Mouse (Mus musculus): Measurements from ENCODE around the gene Fxyd3. TPM values are rescaled to one million over a fixed set of nuclear protein-coding genes. Genes with fewer than 3 reads are reported as not detected.

The Fxyd3 gene
- polyA plus RNA-seq, 1 experiment: not detected

- TF ChIP-seq CTCF (IDR thresholded peaks at IDR 0.05; ENCODE audit: low read depth, low read length) (no peak), POLR2A (IDR thresholded peaks at IDR 0.05; ENCODE audit: borderline replicate concordance, low read depth, low read length) (no peak)
- H3K4me1 ChIP-seq (ENCODE audit: control insufficient read depth, insufficient read depth, low read length): peaks cover 16% of the 10 kb centered on the region
- peak within 1 kb of the TSS; percentile 45 for H3K27ac ChIP-seq (ENCODE audit: insufficient read depth, low read depth, low read length)
- H3K4me3 ChIP-seq (ENCODE audit: insufficient read depth, low read length): no peak within 1 kb of the TSS
Measured at GRCm38 (mm10) chr7:31115182-31115581, 38.7 kb upstream of the Fxyd3 start, which contains the start of gene Hpn. Gene Hpn, minus strand, starts transcription at chr7:31115290.

GRCm38 (mm10) chr7:31114646-31115045 is 38.1 kb upstream of the Fxyd3 start:
- no peak overlapping the region for H3K4me3 ChIP-seq (ENCODE audit: insufficient read depth, low read length)
- H3K4me1 ChIP-seq (ENCODE audit: control insufficient read depth, insufficient read depth, low read length): peaks cover 22% of the 10 kb centered on the region
- no peak overlapping the region for H3K27ac ChIP-seq (ENCODE audit: insufficient read depth, low read depth, low read length)
- TF ChIP-seq POLR2A (IDR thresholded peaks at IDR 0.05; ENCODE audit: borderline replicate concordance, low read depth, low read length) (no peak), CTCF (IDR thresholded peaks at IDR 0.05; ENCODE audit: low read depth, low read length) (no peak)

- Histone ChIP-seq H3K27ac (ENCODE audit: insufficient read depth, low read depth, low read length) (no peak overlapping the region), H3K4me3 (ENCODE audit: insufficient read depth, low read length) (no peak overlapping the region), H3K4me1 (ENCODE audit: control insufficient read depth, insufficient read depth, low read length) (peaks cover 22% of the 10 kb centered on the region)
- TF ChIP-seq CTCF (IDR thresholded peaks at IDR 0.05; ENCODE audit: low read depth, low read length): no peak
- TF ChIP-seq POLR2A (IDR thresholded peaks at IDR 0.05; ENCODE audit: borderline replicate concordance, low read depth, low read length): no peak
Measured at GRCm38 (mm10) chr7:31113800-31114199, 37.3 kb upstream of the Fxyd3 start.

- TF ChIP-seq CTCF (IDR thresholded peaks at IDR 0.05; ENCODE audit: low read depth, low read length) (no peak), POLR2A (IDR thresholded peaks at IDR 0.05; ENCODE audit: borderline replicate concordance, low read depth, low read length) (no peak)
- Histone ChIP-seq H3K4me1 (ENCODE audit: control insufficient read depth, insufficient read depth, low read length) (peaks cover 22% of the 10 kb centered on the region), H3K27ac (ENCODE audit: insufficient read depth, low read depth, low read length) (no peak overlapping the region), H3K4me3 (ENCODE audit: insufficient read depth, low read length) (no peak overlapping the region)
Measured at GRCm38 (mm10) chr7:31112036-31112435, 35.5 kb upstream of the Fxyd3 start.

- Histone ChIP-seq H3K4me1 (ENCODE audit: control insufficient read depth, insufficient read depth, low read length) (peaks cover 22% of the 10 kb centered on the region), H3K4me3 (ENCODE audit: insufficient read depth, low read length) (peak overlapping the region; percentile 3; the same call in 1 of the 2 replicates), H3K27ac (ENCODE audit: insufficient read depth, low read depth, low read length) (peak overlapping the region; percentile 59)
- TF ChIP-seq CTCF (IDR thresholded peaks at IDR 0.05; ENCODE audit: low read depth, low read length) (no peak), POLR2A (IDR thresholded peaks at IDR 0.05; ENCODE audit: borderline replicate concordance, low read depth, low read length) (no peak)
Measured at GRCm38 (mm10) chr7:31110861-31111385, 34.4 kb upstream of the Fxyd3 start.

- TF ChIP-seq CTCF (IDR thresholded peaks at IDR 0.05; ENCODE audit: low read depth, low read length) (no peak), POLR2A (IDR thresholded peaks at IDR 0.05; ENCODE audit: borderline replicate concordance, low read depth, low read length) (no peak)
- Histone ChIP-seq H3K4me1 (ENCODE audit: control insufficient read depth, insufficient read depth, low read length) (peaks cover 25% of the 10 kb centered on the region), H3K4me3 (ENCODE audit: insufficient read depth, low read length) (no peak overlapping the region), H3K27ac (ENCODE audit: insufficient read depth, low read depth, low read length) (no peak overlapping the region)
Measured at GRCm38 (mm10) chr7:31109796-31110195, 33.3 kb upstream of the Fxyd3 start.

- TF ChIP-seq CTCF (IDR thresholded peaks at IDR 0.05; ENCODE audit: low read depth, low read length) (no peak), POLR2A (IDR thresholded peaks at IDR 0.05; ENCODE audit: borderline replicate concordance, low read depth, low read length) (no peak)
- H3K4me1 ChIP-seq (ENCODE audit: control insufficient read depth, insufficient read depth, low read length): peaks cover 25% of the 10 kb centered on the region
- no peak overlapping the region for H3K27ac ChIP-seq (ENCODE audit: insufficient read depth, low read depth, low read length)
- no peak overlapping the region for H3K4me3 ChIP-seq (ENCODE audit: insufficient read depth, low read length)
Measured at GRCm38 (mm10) chr7:31109091-31109490, 32.6 kb upstream of the Fxyd3 start.

- Histone ChIP-seq H3K4me1 (ENCODE audit: control insufficient read depth, insufficient read depth, low read length) (peaks cover 25% of the 10 kb centered on the region), H3K27ac (ENCODE audit: insufficient read depth, low read depth, low read length) (no peak overlapping the region), H3K4me3 (ENCODE audit: insufficient read depth, low read length) (no peak overlapping the region)
- TF ChIP-seq POLR2A (IDR thresholded peaks at IDR 0.05; ENCODE audit: borderline replicate concordance, low read depth, low read length) (no peak), CTCF (IDR thresholded peaks at IDR 0.05; ENCODE audit: low read depth, low read length) (no peak)
Measured at GRCm38 (mm10) chr7:31107781-31108180, 31.3 kb upstream of the Fxyd3 start.

GRCm38 (mm10) chr7:31106166-31106565 is 29.7 kb upstream of the Fxyd3 start:
- Histone ChIP-seq H3K4me1 (ENCODE audit: control insufficient read depth, insufficient read depth, low read length) (peaks cover 17% of the 10 kb centered on the region), H3K27ac (ENCODE audit: insufficient read depth, low read depth, low read length) (no peak overlapping the region), H3K4me3 (ENCODE audit: insufficient read depth, low read length) (no peak overlapping the region)
- no peak for TF ChIP-seq POLR2A (IDR thresholded peaks at IDR 0.05; ENCODE audit: borderline replicate concordance, low read depth, low read length)
- no peak for TF ChIP-seq CTCF (IDR thresholded peaks at IDR 0.05; ENCODE audit: low read depth, low read length)

GRCm38 (mm10) chr7:31105061-31105768 is 28.7 kb upstream of the Fxyd3 start:
- Histone ChIP-seq H3K27ac (ENCODE audit: insufficient read depth, low read depth, low read length) (no peak overlapping the region), H3K4me3 (ENCODE audit: insufficient read depth, low read length) (peak overlapping the region; percentile 20; the same call in 1 of the 2 replicates), H3K4me1 (ENCODE audit: control insufficient read depth, insufficient read depth, low read length) (peaks cover 15% of the 10 kb centered on the region)
- TF ChIP-seq POLR2A (IDR thresholded peaks at IDR 0.05; ENCODE audit: borderline replicate concordance, low read depth, low read length) (no peak), CTCF (IDR thresholded peaks at IDR 0.05; ENCODE audit: low read depth, low read length) (peak; percentile 99)

Measured in bone marrow macrophage, adult 2 months (primary cell).